Mouse (Mus musculus): ENCODE results near the gene Matn4. TPM values are rescaled to one million over a fixed set of nuclear protein-coding genes. Genes with fewer than 3 reads are reported as not detected.

Gene Matn4
- polyA plus RNA-seq (2017; shearing (Covaris generic)), result not detected

DNA sequence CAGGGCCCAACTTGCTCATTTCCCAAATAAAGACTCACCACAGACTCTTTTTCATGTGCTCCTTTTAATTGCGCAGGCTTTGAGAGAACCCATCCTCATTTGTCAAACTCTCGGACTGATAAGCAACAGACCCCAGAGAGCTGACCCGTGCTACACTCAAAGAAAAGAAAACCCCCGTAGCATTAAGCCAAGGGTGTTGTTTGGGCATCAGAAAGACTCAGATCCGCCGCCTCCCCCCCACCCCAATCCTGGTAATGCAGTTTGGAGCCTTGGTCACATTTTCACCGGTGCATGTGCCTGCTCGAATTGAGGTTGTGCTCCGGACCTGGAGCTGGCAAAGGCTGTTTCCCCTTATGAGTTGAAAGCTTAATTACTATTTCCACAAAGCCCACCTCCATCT, at the start of gene Matn4:
TSS of gene Matn4 (minus strand) at position 101 of the 400 bp plus-strand sequence.

DNA sequence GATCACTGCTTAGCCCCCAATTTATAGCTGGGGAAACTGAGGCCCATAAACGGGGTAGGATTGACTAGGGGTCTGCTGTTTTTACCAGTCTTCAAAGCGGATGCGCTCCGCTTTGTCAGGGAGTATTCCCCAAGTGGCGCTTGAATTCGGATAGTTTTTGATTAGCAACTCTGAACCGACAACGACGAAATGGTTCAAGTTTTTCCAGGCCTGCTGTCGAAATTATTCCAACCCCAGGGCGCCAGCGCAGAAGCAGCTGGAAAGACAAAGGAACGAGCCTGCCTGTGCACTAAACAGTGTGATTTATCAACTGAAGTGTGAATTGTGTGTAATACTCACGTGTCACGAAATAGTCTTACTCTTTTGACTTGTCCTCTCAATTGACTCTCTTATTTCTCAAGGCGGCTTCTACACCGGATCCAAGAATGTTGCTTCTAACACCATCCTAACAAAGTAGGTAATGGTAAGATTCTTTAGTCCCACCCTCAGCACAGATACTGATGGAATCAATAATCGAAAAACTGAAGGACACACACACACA, 38.6 kb upstream of the Matn4 start, which contains the start of gene Sdc4:
TSS of gene Sdc4 (minus strand) at position 428 of the 541 bp plus-strand sequence.

DNA sequence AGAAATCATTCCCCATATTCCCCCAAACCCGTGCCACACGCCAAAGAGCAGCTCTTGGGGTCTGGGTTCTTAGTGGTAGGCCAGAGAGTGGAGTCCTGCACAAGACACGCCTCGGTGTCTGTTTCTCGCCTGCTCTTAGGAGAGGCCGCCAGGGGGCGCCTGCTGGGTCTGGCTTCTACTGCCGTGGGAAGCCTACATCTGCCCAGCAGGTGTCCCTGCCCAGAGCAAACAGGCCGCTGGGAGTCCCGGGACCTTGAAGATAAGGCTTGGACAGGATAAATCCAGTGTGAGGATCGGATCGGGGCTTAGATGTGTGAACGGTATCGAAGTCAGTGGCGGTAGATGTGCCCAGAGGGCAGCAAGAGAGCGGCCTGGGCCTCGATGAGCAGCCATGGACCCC, 2.1 kb downstream of the Matn4 start, which contains the start of gene Rbpjl:
TSS of gene Rbpjl (plus strand) at position 236 of the 400 bp plus-strand sequence.

DNA sequence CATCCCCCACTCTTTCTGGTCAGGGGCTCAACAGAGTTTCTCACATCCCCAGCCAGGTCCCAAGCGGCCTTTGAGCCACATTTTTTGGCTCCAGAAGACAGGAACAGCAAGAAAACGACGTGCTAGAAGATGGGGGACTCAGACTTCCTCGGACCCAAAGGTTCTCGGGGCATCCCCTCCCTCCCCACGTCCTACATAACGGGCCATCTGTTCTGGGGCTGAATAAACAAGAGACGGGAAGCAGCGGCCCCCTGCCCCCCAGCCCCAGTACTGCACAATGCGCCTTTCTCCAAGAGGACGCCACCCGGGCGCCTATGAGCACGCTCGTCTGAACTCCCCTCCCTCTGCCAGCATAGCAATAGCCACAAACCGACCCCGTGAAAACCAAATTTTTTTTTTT, 15.9 kb downstream of the Matn4 start, which contains the start of gene Slpi:
TSS of gene Slpi (minus strand) at position 76 of the 400 bp plus-strand sequence.

Other genes with a start within 250 kb of the Matn4 start
- not detected for gene Kcns1, start 234.0 kb downstream of the Matn4 start, polyA plus RNA-seq (2017; shearing (Covaris generic))
- gene Wfdc5, start 222.4 kb downstream of the Matn4 start, polyA plus RNA-seq (2017; shearing (Covaris generic)), result not detected
- not detected for gene Wfdc12, start 214.6 kb downstream of the Matn4 start, polyA plus RNA-seq (2017; shearing (Covaris generic))
- gene Wfdc15a, start 205.0 kb downstream of the Matn4 start, polyA plus RNA-seq (2017; shearing (Covaris generic)), result not detected
- not detected for gene Wfdc15b, start 183.5 kb downstream of the Matn4 start, polyA plus RNA-seq (2017; shearing (Covaris generic))
- gene Svs2, start 166.7 kb downstream of the Matn4 start, polyA plus RNA-seq (2017; shearing (Covaris generic)), result not detected
- not detected for gene Svs3b, start 148.5 kb downstream of the Matn4 start, polyA plus RNA-seq (2017; shearing (Covaris generic))
- gene Svs4, start 126.7 kb downstream of the Matn4 start, polyA plus RNA-seq (2017; shearing (Covaris generic)), result not detected
- gene Svs3a, start 115.9 kb downstream of the Matn4 start, polyA plus RNA-seq (2017; shearing (Covaris generic)), result not detected
- gene Svs6, start 88.4 kb downstream of the Matn4 start, polyA plus RNA-seq (2017; shearing (Covaris generic)), result not detected
- not detected for gene Svs5, start 72.4 kb downstream of the Matn4 start, polyA plus RNA-seq (2017; shearing (Covaris generic))
- gene Slpi, start 16.1 kb downstream of the Matn4 start, polyA plus RNA-seq (2017; shearing (Covaris generic)), result 5.0 TPM
- gene Rbpjl, start 2.0 kb downstream of the Matn4 start, polyA plus RNA-seq (2017; shearing (Covaris generic)), result not detected
- 36.4 TPM for gene Sdc4, start 38.7 kb upstream of the Matn4 start, polyA plus RNA-seq (2017; shearing (Covaris generic))
- gene Sys1, start 51.8 kb upstream of the Matn4 start, polyA plus RNA-seq (2017; shearing (Covaris generic)), result 23.4 TPM
- 2.2 TPM for gene Gm20458, start 55.8 kb upstream of the Matn4 start, polyA plus RNA-seq (2017; shearing (Covaris generic))
- 0.31 TPM for gene Trp53tg5, start 68.6 kb upstream of the Matn4 start, polyA plus RNA-seq (2017; shearing (Covaris generic))
- gene Dbndd2, start 80.9 kb upstream of the Matn4 start, polyA plus RNA-seq (2017; shearing (Covaris generic)), result 5.9 TPM
- 37.1 TPM for gene Pigt, start 92.4 kb upstream of the Matn4 start, polyA plus RNA-seq (2017; shearing (Covaris generic))
- gene Wfdc2, start 157.3 kb upstream of the Matn4 start, polyA plus RNA-seq (2017; shearing (Covaris generic)), result 5.5 TPM
- gene Spint3, start 168.3 kb upstream of the Matn4 start, polyA plus RNA-seq (2017; shearing (Covaris generic)), result not detected
- not detected for gene Wfdc6a, start 180.3 kb upstream of the Matn4 start, polyA plus RNA-seq (2017; shearing (Covaris generic))
- not detected for gene Eppin, start 188.4 kb upstream of the Matn4 start, polyA plus RNA-seq (2017; shearing (Covaris generic))
- not detected for gene Wfdc6b, start 208.4 kb upstream of the Matn4 start, polyA plus RNA-seq (2017; shearing (Covaris generic))
- not detected for gene Wfdc8, start 208.5 kb upstream of the Matn4 start, polyA plus RNA-seq (2017; shearing (Covaris generic))
- not detected for gene Wfdc16, start 233.6 kb upstream of the Matn4 start, polyA plus RNA-seq (2017; shearing (Covaris generic))

Data from activated CD4-positive, CD25-positive, alpha-beta regulatory T cell, adult 9 weeks (primary cell).